Mouse (Mus musculus): ENCODE measurements around the gene Phf7. TPM values are rescaled to one million over a fixed set of nuclear protein-coding genes. Genes with fewer than 3 reads are reported as not detected.

Gene Phf7
- polyA plus RNA-seq, 1 experiment from 2014 or later, result 11.8 TPM

- peak overlapping the region; percentile 100 for H3K4me3 ChIP-seq (replicated peaks)
- H3K9me3 ChIP-seq, result no peaks in the 10 kb centered on the region
- 16% methylated on average over 38 of the region's 38 CpGs for WGBS
- ATAC-seq (ENCODE audit: insufficient read depth, low FRiP score, low read depth), result peak; percentile 83
- H3K27ac ChIP-seq, result peak overlapping the region; percentile 94
- H3K27me3 ChIP-seq (replicated peaks), result no peaks in the 10 kb centered on the region
- peaks cover 10% of the 10 kb centered on the region for H3K4me1 ChIP-seq
- H3K4me2 ChIP-seq, result peak overlapping the region; percentile 67
- H3K36me3 ChIP-seq, result peaks cover 27% of the 10 kb centered on the region
- H3K9ac ChIP-seq, result peak overlapping the region; percentile 69
Measured at GRCm38 (mm10) chr14:31250222-31251083, 664 bp downstream of the Phf7 start.

GRCm38 (mm10) chr14:31248396-31248795 is 2.7 kb downstream of the Phf7 start:
- 86% methylated on average over 6 of the region's 6 CpGs for WGBS
- Histone ChIP-seq H3K27ac (no peak overlapping the region), H3K4me3 (replicated peaks) (no peak overlapping the region)

GRCm38 (mm10) chr14:31245946-31246345 is 5.2 kb downstream of the Phf7 start:
- Histone ChIP-seq H3K27ac (no peak overlapping the region), H3K4me2 (no peak overlapping the region), H3K36me3 (no peaks in the 10 kb centered on the region), H3K9me3 (no peaks in the 10 kb centered on the region), H3K4me1 (no peaks in the 10 kb centered on the region), H3K9ac (no peak overlapping the region), H3K27me3 (replicated peaks) (no peaks in the 10 kb centered on the region), H3K4me3 (replicated peaks) (no peak overlapping the region)
- no peak for ATAC-seq (ENCODE audit: insufficient read depth, low FRiP score, low read depth)
- 76% methylated on average over 1 of the region's 1 CpGs for WGBS

More at GRCm38 (mm10) chr14:31248396-31248795, 2.7 kb downstream of the Phf7 start:
- no peak overlapping the region for H3K4me2 ChIP-seq
- peaks cover 7% of the 10 kb centered on the region; the same call in 1 of the 2 replicates for H3K36me3 ChIP-seq
- H3K27me3 ChIP-seq (replicated peaks), result no peaks in the 10 kb centered on the region
- H3K9me3 ChIP-seq, result no peaks in the 10 kb centered on the region
- no peak for ATAC-seq (ENCODE audit: insufficient read depth, low FRiP score, low read depth)
- H3K4me1 ChIP-seq, result peaks cover 10% of the 10 kb centered on the region
- no peak overlapping the region for H3K9ac ChIP-seq

- no peak for ATAC-seq (ENCODE audit: insufficient read depth, low FRiP score, low read depth)
- H3K4me3 ChIP-seq (replicated peaks), result no peak overlapping the region
- WGBS, result 78% methylated on average over 1 of the region's 1 CpGs
- H3K4me1 ChIP-seq, result no peaks in the 10 kb centered on the region
- H3K27me3 ChIP-seq (replicated peaks), result no peaks in the 10 kb centered on the region
- H3K4me2 ChIP-seq, result no peak overlapping the region
- no peaks in the 10 kb centered on the region for H3K36me3 ChIP-seq
- no peak overlapping the region for H3K27ac ChIP-seq
- H3K9me3 ChIP-seq, result no peaks in the 10 kb centered on the region
- H3K9ac ChIP-seq, result no peak overlapping the region
Measured at GRCm38 (mm10) chr14:31244777-31245176, 6.3 kb downstream of the Phf7 start.

GRCm38 (mm10) chr14:31240528-31240927 is 10.6 kb downstream of the Phf7 start:
- H3K4me2 ChIP-seq, result no peak overlapping the region
- no peak overlapping the region for H3K4me3 ChIP-seq (replicated peaks)
- no peaks in the 10 kb centered on the region for H3K9me3 ChIP-seq
- no peak overlapping the region for H3K9ac ChIP-seq
- ATAC-seq (ENCODE audit: insufficient read depth, low FRiP score, low read depth), result no peak
- WGBS, result 60% methylated on average over 3 of the region's 3 CpGs
- H3K27me3 ChIP-seq (replicated peaks), result no peaks in the 10 kb centered on the region
- no peaks in the 10 kb centered on the region for H3K4me1 ChIP-seq
- H3K36me3 ChIP-seq, result no peaks in the 10 kb centered on the region
- no peak overlapping the region for H3K27ac ChIP-seq

GRCm38 (mm10) chr14:31237101-31237882 is 13.8 kb downstream of the Phf7 start:
- Histone ChIP-seq H3K9me3 (no peaks in the 10 kb centered on the region), H3K4me1 (0 out of 2 replicates have a peak, but pooled peaks cover 3% of the 10 kb centered on the region), H3K27me3 (replicated peaks) (no peaks in the 10 kb centered on the region), H3K4me3 (replicated peaks) (no peak overlapping the region), H3K9ac (no peak overlapping the region), H3K4me2 (no peak overlapping the region), H3K36me3 (no peaks in the 10 kb centered on the region), H3K27ac (no peak overlapping the region)
- ATAC-seq (ENCODE audit: insufficient read depth, low FRiP score, low read depth), result no peak
- WGBS, result 77% methylated on average over 7 of the region's 7 CpGs

GRCm38 (mm10) chr14:31233996-31234591 is 17.0 kb downstream of the Phf7 start:
- no peak overlapping the region for H3K4me3 ChIP-seq (replicated peaks)
- H3K27me3 ChIP-seq (replicated peaks), result no peaks in the 10 kb centered on the region
- no peaks in the 10 kb centered on the region for H3K9me3 ChIP-seq
- no peak overlapping the region for H3K27ac ChIP-seq
- 0 out of 2 replicates have a peak, but pooled peaks cover 3% of the 10 kb centered on the region for H3K4me1 ChIP-seq
- no peaks in the 10 kb centered on the region for H3K36me3 ChIP-seq
- H3K4me2 ChIP-seq, result no peak overlapping the region
- no peak overlapping the region for H3K9ac ChIP-seq
- ATAC-seq (ENCODE audit: insufficient read depth, low FRiP score, low read depth), result no peak
- 14% methylated on average over 11 of the region's 11 CpGs for WGBS

GRCm38 (mm10) chr14:31233070-31233995 is 17.8 kb downstream of the Phf7 start:
- no peaks in the 10 kb centered on the region for H3K36me3 ChIP-seq
- 0 out of 2 replicates have a peak, but pooled peaks cover 3% of the 10 kb centered on the region for H3K4me1 ChIP-seq
- H3K27me3 ChIP-seq (replicated peaks), result no peaks in the 10 kb centered on the region
- no peak overlapping the region for H3K9ac ChIP-seq
- ATAC-seq (ENCODE audit: insufficient read depth, low FRiP score, low read depth), result peak; percentile 11; the same call in 1 of the 2 replicates
- WGBS, result 68% methylated on average over 14 of the region's 14 CpGs
- no peak overlapping the region for H3K4me3 ChIP-seq (replicated peaks)
- no peak overlapping the region for H3K27ac ChIP-seq
- no peak overlapping the region for H3K4me2 ChIP-seq
- no peaks in the 10 kb centered on the region for H3K9me3 ChIP-seq

GRCm38 (mm10) chr14:31232404-31233069 is 18.6 kb downstream of the Phf7 start:
- no peak for ATAC-seq (ENCODE audit: insufficient read depth, low FRiP score, low read depth)
- no peaks in the 10 kb centered on the region for H3K27me3 ChIP-seq (replicated peaks)
- no peak overlapping the region for H3K9ac ChIP-seq
- 83% methylated on average over 13 of the region's 13 CpGs for WGBS
- no peaks in the 10 kb centered on the region for H3K36me3 ChIP-seq
- no peak overlapping the region for H3K4me3 ChIP-seq (replicated peaks)
- H3K9me3 ChIP-seq, result no peaks in the 10 kb centered on the region
- no peak overlapping the region for H3K27ac ChIP-seq
- no peak overlapping the region for H3K4me2 ChIP-seq
- H3K4me1 ChIP-seq, result 0 out of 2 replicates have a peak, but pooled peaks cover 3% of the 10 kb centered on the region

GRCm38 (mm10) chr14:31230442-31230841 is 20.7 kb downstream of the Phf7 start:
- no peak overlapping the region for H3K4me3 ChIP-seq (replicated peaks)
- H3K9me3 ChIP-seq, result no peaks in the 10 kb centered on the region
- no peak for ATAC-seq (ENCODE audit: insufficient read depth, low FRiP score, low read depth)
- WGBS, result 59% methylated on average over 8 of the region's 8 CpGs
- no peak overlapping the region for H3K4me2 ChIP-seq
- no peaks in the 10 kb centered on the region for H3K27me3 ChIP-seq (replicated peaks)
- H3K36me3 ChIP-seq, result no peaks in the 10 kb centered on the region
- H3K9ac ChIP-seq, result no peak overlapping the region
- no peak overlapping the region for H3K27ac ChIP-seq
- H3K4me1 ChIP-seq, result peaks cover 8% of the 10 kb centered on the region; the same call in 1 of the 2 replicates
